Mouse (Mus musculus) embryonic facial prominence, embryonic 15.5 days (tissue): ENCODE data around the gene Rem1. TPM values are rescaled to one million over a fixed set of nuclear protein-coding genes. Genes with fewer than 3 reads are reported as not detected.

Experiments
- ATAC-seq: fragments of 200-750 bp; cut with Nextera tagmentation; 2 replicates; pipeline ENCODE4 v1.8.0; 2017; ENCODE audit warnings: low read depth, moderate TSS enrichment; ENCODE audit not compliant: insufficient number of reproducible peaks, low FRiP score, low TSS enrichment
- H3K27ac ChIP-seq: fragments of 300-500 bp; sonication (generic); replicated peaks from 2 replicates; pipeline ENCODE4 v1.5.1; 2015; ENCODE audit warnings: mild to moderate bottlenecking, inconsistent platforms
- H3K27me3 ChIP-seq: fragments of 300-500 bp; sonication (generic); 2 replicates; pipeline ENCODE4 v1.6.1; 2015; ENCODE audit warnings: inconsistent platforms
- H3K36me3 ChIP-seq: fragments of 300-500 bp; sonication (generic); 2 replicates; pipeline ENCODE4 v1.6.1; 2015; ENCODE audit warnings: mild to moderate bottlenecking, inconsistent platforms
- H3K4me1 ChIP-seq: fragments of 300-500 bp; sonication (generic); 2 replicates; pipeline ENCODE4 v1.6.1; 2015; ENCODE audit warnings: inconsistent platforms
- H3K4me2 ChIP-seq: fragments of 300-500 bp; sonication (generic); replicated peaks from 2 replicates; pipeline ENCODE4 v1.6.1; 2015; ENCODE audit warnings: mild to moderate bottlenecking, inconsistent platforms
- H3K4me3 ChIP-seq: fragments of 300-500 bp; sonication (generic); replicated peaks from 2 replicates; pipeline ENCODE4 v1.5.1; 2015; ENCODE audit warnings: mild to moderate bottlenecking, inconsistent platforms
- H3K9ac ChIP-seq: fragments of 300-500 bp; sonication (generic); 2 replicates; pipeline ENCODE4 v1.6.1; 2015; ENCODE audit warnings: inconsistent platforms
- H3K9me3 ChIP-seq: fragments of 300-500 bp; sonication (generic); replicated peaks from 2 replicates; pipeline ENCODE4 v1.6.1; 2016; ENCODE audit warnings: inconsistent platforms
- WGBS: fragments of 180-500 bp; shearing (Covaris S2); methylation state at CpG from one replicate; pipeline ENCODE4 v1.1.7; 2015; 5-methylcytosine and 5-hydroxymethylcytosine counted together
- polyA plus RNA-seq: library from polyadenylated mRNA; unstranded; fragments of >200 nt; fragmentation: Nextera tagmentation; extraction: Ambion mirVana; gene quantifications from 2 replicates; pipeline ENCODE4 v1.2.1, GENCODE M21; 2015

Rem1 gene
- polyA plus RNA-seq, 1 experiment from 2014 or later: 5.3 TPM

DNA sequence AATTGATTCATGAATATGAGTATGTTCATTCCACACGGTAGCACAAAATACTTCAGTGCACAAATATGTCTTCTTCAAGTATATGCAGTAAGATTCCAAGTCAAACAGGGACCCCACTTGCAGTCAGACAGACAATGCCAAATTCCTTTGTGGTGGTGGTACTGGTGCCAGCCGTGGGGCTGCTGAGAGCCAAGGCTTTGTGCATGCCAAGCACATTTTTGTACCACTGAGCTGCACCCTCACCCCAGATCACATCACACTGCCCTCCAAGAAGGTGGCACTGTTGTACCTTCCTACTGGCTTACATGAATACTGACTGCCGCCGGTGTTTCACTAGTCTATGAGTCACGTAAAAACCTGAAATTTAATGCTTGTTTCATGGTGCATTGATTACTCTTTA is 52.2 kb downstream of the Rem1 start:
- H3K27ac ChIP-seq: no peak overlapping the region
- peaks cover 90% of the 10 kb centered on the region for H3K36me3 ChIP-seq
- H3K27me3 ChIP-seq: no peaks in the 10 kb centered on the region
- no peak overlapping the region for H3K4me2 ChIP-seq
- H3K9me3 ChIP-seq: no peaks in the 10 kb centered on the region
- WGBS: 88% methylated on average over 5 of the region's 5 CpGs
- no peak for ATAC-seq
- H3K4me3 ChIP-seq: no peak overlapping the region
- peaks cover 23% of the 10 kb centered on the region for H3K4me1 ChIP-seq
- H3K9ac ChIP-seq: no peak overlapping the region

GRCm38 (mm10) chr2:152679701-152680355 is 53.1 kb downstream of the Rem1 start:
- no peak overlapping the region for H3K4me3 ChIP-seq
- no peaks in the 10 kb centered on the region for H3K27me3 ChIP-seq
- H3K36me3 ChIP-seq: peaks cover 96% of the 10 kb centered on the region
- H3K9ac ChIP-seq: no peak overlapping the region
- no peak overlapping the region for H3K27ac ChIP-seq
- H3K4me2 ChIP-seq: no peak overlapping the region
- H3K9me3 ChIP-seq: no peaks in the 10 kb centered on the region
- 83% methylated on average over 8 of the region's 8 CpGs for WGBS
- H3K4me1 ChIP-seq: peaks cover 14% of the 10 kb centered on the region
- ATAC-seq: no peak

DNA sequence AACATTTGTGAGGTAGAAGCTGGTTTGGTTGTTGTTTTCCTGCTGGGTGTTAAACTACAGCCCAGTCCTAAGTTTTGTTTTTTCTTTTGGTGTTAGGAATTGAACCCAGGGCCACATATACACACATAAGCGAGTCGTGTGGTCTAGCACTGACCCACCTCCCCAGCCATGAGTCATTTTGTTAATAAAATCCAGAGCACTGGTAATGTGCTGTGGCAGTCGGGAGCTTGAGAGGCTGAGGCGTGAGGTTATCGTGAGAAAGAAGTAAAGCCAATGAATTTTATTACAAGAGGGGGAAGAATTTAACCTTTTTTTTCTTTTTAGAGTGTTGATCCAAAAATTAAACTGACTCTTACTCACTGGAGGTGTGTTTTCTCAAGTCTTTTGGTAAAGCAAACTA is 56.3 kb downstream of the Rem1 start:
- no peaks in the 10 kb centered on the region for H3K9me3 ChIP-seq
- H3K36me3 ChIP-seq: peaks cover 96% of the 10 kb centered on the region
- 80% methylated on average over 5 of the region's 5 CpGs for WGBS
- no peak overlapping the region for H3K27ac ChIP-seq
- no peak overlapping the region for H3K9ac ChIP-seq
- H3K4me3 ChIP-seq: no peak overlapping the region
- no peak for ATAC-seq
- H3K4me2 ChIP-seq: no peak overlapping the region
- peaks cover 10% of the 10 kb centered on the region; the same call in 1 of the 2 replicates for H3K4me1 ChIP-seq
- H3K27me3 ChIP-seq: no peaks in the 10 kb centered on the region

Other genes starting within 250 kb of the Rem1 start
- gene Sox12, start 228.9 kb upstream of the Rem1 start, polyA plus RNA-seq: 7.7 and 7.9 TPM in 2 replicates
- gene Zcchc3, start 211.9 kb upstream of the Rem1 start, polyA plus RNA-seq: 37.5 and 40.1 TPM in 2 replicates
- gene 6820408C15Rik, start 211.4 kb upstream of the Rem1 start, polyA plus RNA-seq: 9.4 and 15.2 TPM in 2 replicates
- gene Defb23, start 162.3 kb upstream of the Rem1 start, polyA plus RNA-seq: not detected in 2 replicates
- gene Defb20, start 149.9 kb upstream of the Rem1 start, polyA plus RNA-seq: not detected in 2 replicates
- not detected in 2 replicates for gene Defb22, start 136.8 kb upstream of the Rem1 start, polyA plus RNA-seq
- not detected in 2 replicates for gene Defb26, start 115.3 kb upstream of the Rem1 start, polyA plus RNA-seq
- gene Defb28, start 108.7 kb upstream of the Rem1 start, polyA plus RNA-seq: not detected in 2 replicates
- not detected in 2 replicates for gene Defb29, start 86.9 kb upstream of the Rem1 start, polyA plus RNA-seq
- not detected in 2 replicates for gene Gm17416, start 57.6 kb upstream of the Rem1 start, polyA plus RNA-seq
- not detected in 2 replicates for gene Defb21, start 54.2 kb upstream of the Rem1 start, polyA plus RNA-seq
- gene Defb19, start 46.6 kb upstream of the Rem1 start, polyA plus RNA-seq: not detected in 2 replicates
- gene Defb45, start 27.6 kb upstream of the Rem1 start, polyA plus RNA-seq: not detected in 2 replicates
- gene Defb36, start 22.6 kb upstream of the Rem1 start, polyA plus RNA-seq: not detected in 2 replicates
- gene Defb25, start 3.9 kb upstream of the Rem1 start, polyA plus RNA-seq: 1.5 and 3.4 TPM in 2 replicates
- gene H13, start 42.5 kb downstream of the Rem1 start, polyA plus RNA-seq: 130 and 137 TPM in 2 replicates
- 24.7 and 27.3 TPM in 2 replicates for gene Mcts2, start 60.1 kb downstream of the Rem1 start, polyA plus RNA-seq
- 142 and 160 TPM in 2 replicates for gene Id1, start 109.3 kb downstream of the Rem1 start, polyA plus RNA-seq
- 37.7 and 37.9 TPM in 2 replicates for gene Cox4i2, start 127.2 kb downstream of the Rem1 start, polyA plus RNA-seq
- gene Bcl2l1, start 204.8 kb downstream of the Rem1 start, polyA plus RNA-seq: 99.1 and 99.7 TPM in 2 replicates
- 60.1 and 60.6 TPM in 2 replicates for gene Tpx2, start 221.0 kb downstream of the Rem1 start, polyA plus RNA-seq